Comparison of ENCODE assay signal across 7 mouse cellular contexts in genomic region chr7:34390111-34390833, GRCm38 (mm10). TPM values are rescaled to one million over a fixed set of nuclear protein-coding genes. Genes with fewer than 3 reads are reported as not detected.
DNase-seq lines count a peak whose midpoint lies in the region; ATAC-seq and TF ChIP-seq lines count a peak whose summit lies in the region.

No protein-coding gene starts in this region.

- 3% methylated on average over 18 of the region's 18 CpGs for WGBS in lung, embryonic 16.5 days
- 13% methylated on average over 18 of the region's 18 CpGs for WGBS in embryonic facial prominence, embryonic 11.5 days
- 8% methylated on average over 18 of the region's 18 CpGs for WGBS in heart, embryonic 12.5 days
- WGBS in limb, embryonic 15.5 days = 7% methylated on average over 18 of the region's 18 CpGs
- WGBS in stomach, postnatal 0 days = 3% methylated on average over 18 of the region's 18 CpGs

- DNase-seq in lung, postnatal 25 days (ENCODE audit: low spot score) = no peak
- no peak for DNase-seq in embryonic facial prominence, embryonic 11.5 days (ENCODE audit: low spot score)
- no peak for DNase-seq in stomach, postnatal 0 days (ENCODE audit: low spot score)
- DNase-seq in thymus, postnatal 14 days = no peak

- ATAC-seq in lung, embryonic 16.5 days (ENCODE audit: low read depth) = peak; percentile 50; the same call in 1 of the 2 replicates
- no peak for ATAC-seq in embryonic facial prominence, embryonic 11.5 days (replicated peaks; ENCODE audit: insufficient number of reproducible peaks, low FRiP score, low TSS enrichment, low read depth)
- ATAC-seq in heart, embryonic 12.5 days (ENCODE audit: insufficient number of reproducible peaks, low FRiP score) = no peak
- no peak for ATAC-seq in limb, embryonic 15.5 days (ENCODE audit: insufficient number of reproducible peaks, low FRiP score, low TSS enrichment, low read depth)
- no peak for ATAC-seq in stomach, postnatal 0 days (ENCODE audit: low FRiP score, low TSS enrichment)

- TF ChIP-seq EP300 in stomach, postnatal 0 days (optimal IDR thresholded peaks at IDR 0.05) = no peak

- no peaks in the 10 kb centered on the region for H3K27me3 ChIP-seq in lung, embryonic 16.5 days (ENCODE audit: control insufficient read depth, insufficient read depth, low read depth, low read length)
- no peaks in the 10 kb centered on the region for H3K27me3 ChIP-seq in embryonic facial prominence, embryonic 11.5 days (ENCODE audit: control insufficient read depth, insufficient read depth, low read length)
- H3K27me3 ChIP-seq in heart, embryonic 12.5 days (replicated peaks) = no peaks in the 10 kb centered on the region
- H3K27me3 ChIP-seq in limb, embryonic 15.5 days = no peaks in the 10 kb centered on the region
- H3K27me3 ChIP-seq in stomach, postnatal 0 days (ENCODE audit: control insufficient read depth, insufficient read depth, low read length) = no peaks in the 10 kb centered on the region

- peak overlapping the region; percentile 96 for H3K27ac ChIP-seq in lung, embryonic 16.5 days (ENCODE audit: low read length)
- peak overlapping the region; percentile 98 for H3K27ac ChIP-seq in embryonic facial prominence, embryonic 11.5 days (replicated peaks; ENCODE audit: low read depth, low read length)
- peak overlapping the region; percentile 98 for H3K27ac ChIP-seq in heart, embryonic 12.5 days (ENCODE audit: poor library complexity, severe bottlenecking)
- H3K27ac ChIP-seq in limb, embryonic 15.5 days = peak overlapping the region; percentile 100
- peak overlapping the region; percentile 100 for H3K27ac ChIP-seq in stomach, postnatal 0 days (replicated peaks)

- peak overlapping the region; percentile 99 for H3K9ac ChIP-seq in lung, embryonic 16.5 days (ENCODE audit: low read length)
- H3K9ac ChIP-seq in embryonic facial prominence, embryonic 11.5 days (replicated peaks; ENCODE audit: low read length) = peak overlapping the region; percentile 99
- peak overlapping the region; percentile 96 for H3K9ac ChIP-seq in heart, embryonic 12.5 days
- peak overlapping the region; percentile 85 for H3K9ac ChIP-seq in limb, embryonic 15.5 days
- H3K9ac ChIP-seq in stomach, postnatal 0 days (ENCODE audit: low read length) = peak overlapping the region; percentile 96

- peak overlapping the region; percentile 94 for H3K4me3 ChIP-seq in lung, embryonic 16.5 days (ENCODE audit: low read length)
- peak overlapping the region; percentile 96 for H3K4me3 ChIP-seq in embryonic facial prominence, embryonic 11.5 days (ENCODE audit: low read depth, low read length)
- peak overlapping the region; percentile 75 for H3K4me3 ChIP-seq in heart, embryonic 12.5 days
- H3K4me3 ChIP-seq in limb, embryonic 15.5 days = peak overlapping the region; percentile 95
- H3K4me3 ChIP-seq in stomach, postnatal 0 days (ENCODE audit: low read depth, low read length) = peak overlapping the region; percentile 98

- H3K36me3 ChIP-seq in lung, embryonic 16.5 days (ENCODE audit: control insufficient read depth, insufficient read depth, low read length) = no peaks in the 10 kb centered on the region
- H3K36me3 ChIP-seq in embryonic facial prominence, embryonic 11.5 days (replicated peaks; ENCODE audit: control insufficient read depth, insufficient read depth, low read depth, low read length) = no peaks in the 10 kb centered on the region
- no peaks in the 10 kb centered on the region for H3K36me3 ChIP-seq in heart, embryonic 12.5 days
- no peaks in the 10 kb centered on the region for H3K36me3 ChIP-seq in limb, embryonic 15.5 days
- no peaks in the 10 kb centered on the region for H3K36me3 ChIP-seq in stomach, postnatal 0 days (ENCODE audit: control insufficient read depth, insufficient read depth, low read length)

- no peaks in the 10 kb centered on the region for H3K9me3 ChIP-seq in lung, embryonic 16.5 days (ENCODE audit: control insufficient read depth, low read length)
- no peaks in the 10 kb centered on the region for H3K9me3 ChIP-seq in embryonic facial prominence, embryonic 11.5 days (replicated peaks; ENCODE audit: control insufficient read depth, low read length)
- H3K9me3 ChIP-seq in heart, embryonic 12.5 days (replicated peaks) = no peaks in the 10 kb centered on the region
- H3K9me3 ChIP-seq in limb, embryonic 15.5 days = no peaks in the 10 kb centered on the region
- H3K9me3 ChIP-seq in stomach, postnatal 0 days (ENCODE audit: control insufficient read depth, low read length) = no peaks in the 10 kb centered on the region

- no peak for TF ChIP-seq CTCF in stomach, postnatal 0 days (IDR thresholded peaks at IDR 0.05; ENCODE audit: low read depth)

- peaks cover 25% of the 10 kb centered on the region for H3K4me1 ChIP-seq in lung, embryonic 16.5 days (replicated peaks; ENCODE audit: control insufficient read depth, insufficient read depth, low read length)
- H3K4me1 ChIP-seq in embryonic facial prominence, embryonic 11.5 days (ENCODE audit: control insufficient read depth, insufficient read depth, low read length) = peaks cover 8% of the 10 kb centered on the region
- peaks cover 27% of the 10 kb centered on the region for H3K4me1 ChIP-seq in heart, embryonic 12.5 days (replicated peaks)
- H3K4me1 ChIP-seq in limb, embryonic 15.5 days = peaks cover 28% of the 10 kb centered on the region
- no peaks in the 10 kb centered on the region; the same call in 1 of the 2 replicates for H3K4me1 ChIP-seq in stomach, postnatal 0 days (replicated peaks; ENCODE audit: control insufficient read depth, insufficient read depth)

- peak overlapping the region; percentile 55 for H3K4me2 ChIP-seq in lung, embryonic 16.5 days (ENCODE audit: low read depth, low read length)
- peak overlapping the region; percentile 72 for H3K4me2 ChIP-seq in embryonic facial prominence, embryonic 11.5 days (ENCODE audit: low read depth, low read length)
- peak overlapping the region; percentile 91 for H3K4me2 ChIP-seq in heart, embryonic 12.5 days
- peak overlapping the region; percentile 60 for H3K4me2 ChIP-seq in limb, embryonic 15.5 days
- peak overlapping the region; percentile 74 for H3K4me2 ChIP-seq in stomach, postnatal 0 days (replicated peaks; ENCODE audit: low read depth)

RNA-seq across cellular contexts. Expression of gene Lsm14a, which starts 2.8 kb away (rescaled TPM):
- 88.7 and 92.0 TPM in 2 replicates for polyA plus RNA-seq in lung, embryonic 16.5 days (2015; fragmentation: Nextera tagmentation; extraction: Ambion mirVana)
- polyA plus RNA-seq in embryonic facial prominence, embryonic 11.5 days (2014; fragmentation: Nextera tagmentation; extraction: Ambion mirVana) = 73.6 and 78.7 TPM in 2 replicates
- polyA plus RNA-seq in heart, embryonic 12.5 days (2016; fragmentation: Nextera tagmentation; extraction: Ambion mirVana) = 80.3 and 82.9 TPM in 2 replicates
- polyA plus RNA-seq in limb, embryonic 15.5 days (2015; fragmentation: Nextera tagmentation; extraction: Ambion mirVana) = 76.0 and 82.7 TPM in 2 replicates
- polyA plus RNA-seq in stomach, postnatal 0 days (2015; fragmentation: Nextera tagmentation; extraction: Ambion mirVana) = 47.9 and 49.4 TPM in 2 replicates
